Mouse (Mus musculus): Measurements from ENCODE around the gene Rho. TPM values are rescaled to one million over a fixed set of nuclear protein-coding genes. Genes with fewer than 3 reads are reported as not detected.

Gene Rho
- polyA plus RNA-seq, 1 experiment from 2014 or later = 0.16 TPM

DNA sequence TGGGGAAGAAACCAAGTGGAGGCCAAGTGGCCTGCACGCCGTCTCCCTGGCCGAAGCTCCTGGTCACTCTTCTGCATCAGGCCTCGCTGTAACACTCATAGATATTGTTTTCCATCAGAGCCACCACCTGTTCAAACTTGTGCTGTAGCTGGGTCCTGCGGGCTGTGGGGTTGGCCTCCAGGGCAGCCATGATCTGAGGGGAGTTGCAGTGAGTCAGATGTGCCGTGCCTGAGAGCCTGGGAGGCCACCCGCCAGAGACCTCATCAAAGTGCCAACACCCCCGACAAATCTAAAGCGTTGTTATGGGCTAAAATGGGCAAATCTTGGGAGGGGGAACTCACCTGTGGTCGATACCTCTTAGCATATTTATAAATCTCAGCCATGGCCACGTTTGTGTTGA lies 24.1 kb downstream of the Rho start:
- no peak overlapping the region for H3K4me2 ChIP-seq (replicated peaks; ENCODE audit: low read depth)
- H3K4me3 ChIP-seq (ENCODE audit: low read depth, low read length) = no peak overlapping the region
- H3K27me3 ChIP-seq (replicated peaks; ENCODE audit: control insufficient read depth, insufficient read depth, low read length) = no peaks in the 10 kb centered on the region
- no peak overlapping the region for H3K9ac ChIP-seq (ENCODE audit: low read depth, low read length)
- TF ChIP-seq CTCF (IDR thresholded peaks at IDR 0.05; ENCODE audit: low read depth) = no peak
- no peak overlapping the region for H3K27ac ChIP-seq (ENCODE audit: low read depth, low read length)
- no peaks in the 10 kb centered on the region for H3K9me3 ChIP-seq (ENCODE audit: control insufficient read depth)
- WGBS = 85% methylated on average over 11 of the region's 11 CpGs
- H3K36me3 ChIP-seq (ENCODE audit: control insufficient read depth, insufficient read depth) = peaks cover 11% of the 10 kb centered on the region; the same call in 1 of the 2 replicates
- H3K4me1 ChIP-seq (replicated peaks; ENCODE audit: control insufficient read depth, insufficient read depth, low read length) = peaks cover 3% of the 10 kb centered on the region
- no peak for ATAC-seq

DNA sequence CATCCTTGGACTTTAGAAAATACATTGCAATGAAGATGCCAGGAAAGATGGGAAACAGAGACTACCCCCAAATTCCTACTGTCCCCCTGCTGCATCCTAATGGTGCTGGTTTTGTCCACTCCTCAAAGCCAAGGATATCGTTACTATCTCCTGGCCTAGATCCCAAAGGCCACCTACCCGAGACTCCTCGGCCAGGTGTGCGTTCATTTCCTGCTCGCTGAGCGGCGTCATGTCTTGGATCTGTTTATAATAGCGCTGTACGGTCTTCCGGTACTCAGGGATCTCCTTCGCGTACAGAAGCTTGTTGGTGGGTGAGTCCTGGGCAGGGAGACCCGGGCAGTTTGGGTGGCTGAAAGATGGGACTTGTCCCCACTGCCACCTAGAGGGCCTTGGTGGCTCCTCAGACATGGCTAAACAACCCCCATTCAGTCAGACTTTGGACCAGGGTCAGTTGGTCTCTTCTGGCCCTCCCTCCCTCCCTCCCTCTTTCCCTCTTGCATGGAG lies 24.9 kb downstream of the Rho start:
- Histone ChIP-seq H3K27ac (ENCODE audit: low read depth, low read length) (0 out of 2 replicates have a peak overlapping the region, but pooled peaks have one; percentile 35), H3K4me1 (replicated peaks; ENCODE audit: control insufficient read depth, insufficient read depth, low read length) (peaks cover 3% of the 10 kb centered on the region), H3K9ac (ENCODE audit: low read depth, low read length) (no peak overlapping the region), H3K4me2 (replicated peaks; ENCODE audit: low read depth) (no peak overlapping the region), H3K27me3 (replicated peaks; ENCODE audit: control insufficient read depth, insufficient read depth, low read length) (no peaks in the 10 kb centered on the region), H3K36me3 (ENCODE audit: control insufficient read depth, insufficient read depth) (peaks cover 12% of the 10 kb centered on the region; the same call in 1 of the 2 replicates), H3K9me3 (ENCODE audit: control insufficient read depth) (no peaks in the 10 kb centered on the region), H3K4me3 (ENCODE audit: low read depth, low read length) (no peak overlapping the region)
- 48% methylated on average over 13 of the region's 13 CpGs for WGBS
- ATAC-seq = no peak; the same call in 1 of the 2 replicates
- TF ChIP-seq CTCF (IDR thresholded peaks at IDR 0.05; ENCODE audit: low read depth) = peak; percentile 51

DNA sequence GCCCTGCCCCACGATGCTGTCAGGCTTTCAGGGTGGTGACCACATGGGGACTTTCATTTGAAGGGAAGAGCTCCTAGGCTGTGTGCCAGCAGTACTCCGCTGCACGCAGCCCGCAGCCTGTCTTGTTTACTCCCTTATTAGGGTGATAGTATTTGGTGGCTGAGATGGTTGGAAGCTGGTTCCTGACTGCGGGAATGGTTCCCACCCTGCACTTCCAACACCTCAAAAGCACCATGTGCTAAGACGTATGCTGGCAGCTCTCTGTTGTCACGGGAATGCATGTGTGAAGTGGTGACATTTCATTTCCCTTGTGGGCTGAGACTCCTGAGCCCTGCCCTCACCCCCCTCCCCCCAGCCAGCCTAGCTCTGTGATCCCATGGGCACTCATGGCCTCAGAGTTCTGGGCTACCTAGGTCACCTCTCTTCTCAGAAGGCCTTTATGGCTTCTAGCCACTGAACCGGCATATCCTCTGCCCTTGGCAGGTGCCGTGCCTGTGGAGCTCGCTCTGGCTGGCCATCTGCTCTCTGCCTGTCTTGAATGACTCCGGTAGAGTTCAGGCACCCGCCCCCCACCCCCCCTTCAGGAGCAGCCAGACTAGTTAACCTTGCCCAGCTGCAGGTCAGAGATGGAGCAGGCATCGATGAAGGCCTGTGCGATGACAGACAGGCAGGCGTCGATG lies 25.5 kb downstream of the Rho start:
- ATAC-seq = peak; percentile 55
- no peak for TF ChIP-seq CTCF (IDR thresholded peaks at IDR 0.05; ENCODE audit: low read depth)
- Histone ChIP-seq H3K27me3 (replicated peaks; ENCODE audit: control insufficient read depth, insufficient read depth, low read length) (no peaks in the 10 kb centered on the region), H3K9me3 (ENCODE audit: control insufficient read depth) (no peaks in the 10 kb centered on the region), H3K4me3 (ENCODE audit: low read depth, low read length) (no peak overlapping the region), H3K9ac (ENCODE audit: low read depth, low read length) (no peak overlapping the region), H3K4me1 (replicated peaks; ENCODE audit: control insufficient read depth, insufficient read depth, low read length) (peaks cover 3% of the 10 kb centered on the region), H3K36me3 (ENCODE audit: control insufficient read depth, insufficient read depth) (peaks cover 12% of the 10 kb centered on the region; the same call in 1 of the 2 replicates), H3K27ac (ENCODE audit: low read depth, low read length) (peak overlapping the region; percentile 35), H3K4me2 (replicated peaks; ENCODE audit: low read depth) (no peak overlapping the region)
- 50% methylated on average over 16 of the region's 16 CpGs for WGBS

DNA sequence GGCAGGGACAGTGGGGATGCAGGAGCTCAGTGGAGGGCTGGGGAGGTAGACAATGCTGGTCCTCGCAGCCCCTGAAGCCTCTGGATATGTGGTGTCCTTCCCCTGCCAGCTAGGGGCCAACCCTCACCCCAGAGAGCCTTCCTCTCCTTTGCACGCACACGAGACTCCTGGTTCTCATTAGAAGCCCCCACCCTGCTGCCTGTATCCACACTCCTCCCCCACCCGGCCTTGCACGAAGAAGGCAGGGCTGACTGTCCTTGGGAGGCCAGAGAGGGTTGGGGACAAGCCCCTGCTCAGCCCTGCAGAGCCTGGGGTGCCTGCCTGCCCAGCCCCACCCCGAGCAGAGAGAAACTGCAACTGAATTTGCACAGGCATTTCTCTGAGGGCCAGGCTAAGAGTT lies 26.1 kb downstream of the Rho start:
- peaks cover 3% of the 10 kb centered on the region for H3K4me1 ChIP-seq (replicated peaks; ENCODE audit: control insufficient read depth, insufficient read depth, low read length)
- 54% methylated on average over 6 of the region's 6 CpGs for WGBS
- ATAC-seq = no peak
- no peaks in the 10 kb centered on the region for H3K9me3 ChIP-seq (ENCODE audit: control insufficient read depth)
- H3K27me3 ChIP-seq (replicated peaks; ENCODE audit: control insufficient read depth, insufficient read depth, low read length) = no peaks in the 10 kb centered on the region
- no peak overlapping the region for H3K4me3 ChIP-seq (ENCODE audit: low read depth, low read length)
- H3K4me2 ChIP-seq (replicated peaks; ENCODE audit: low read depth) = no peak overlapping the region
- H3K27ac ChIP-seq (ENCODE audit: low read depth, low read length) = 0 out of 2 replicates have a peak overlapping the region, but pooled peaks have one; percentile 35
- H3K9ac ChIP-seq (ENCODE audit: low read depth, low read length) = no peak overlapping the region
- peaks cover 12% of the 10 kb centered on the region; the same call in 1 of the 2 replicates for H3K36me3 ChIP-seq (ENCODE audit: control insufficient read depth, insufficient read depth)
- no peak for TF ChIP-seq CTCF (IDR thresholded peaks at IDR 0.05; ENCODE audit: low read depth)

DNA sequence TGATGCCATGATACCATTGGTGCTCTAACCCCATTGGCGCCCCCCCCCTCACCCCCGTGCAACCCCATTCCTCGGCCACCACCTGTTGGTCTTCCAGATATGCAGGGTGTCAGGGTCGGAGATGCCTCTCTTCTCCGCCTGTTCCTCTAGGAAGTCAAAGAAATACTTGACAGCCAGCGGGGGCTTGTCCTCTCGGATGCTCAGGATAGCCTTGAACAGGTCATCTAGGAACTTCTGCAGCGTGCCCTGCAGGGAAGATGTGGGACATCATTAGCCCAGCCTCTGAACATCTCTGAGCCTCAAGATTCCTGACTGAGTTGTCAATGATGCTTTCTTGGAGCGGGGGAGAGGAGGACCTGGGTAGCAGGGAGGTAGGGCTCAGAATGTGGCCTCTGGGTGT lies 26.9 kb downstream of the Rho start:
- Histone ChIP-seq H3K9me3 (ENCODE audit: control insufficient read depth) (no peaks in the 10 kb centered on the region), H3K4me3 (ENCODE audit: low read depth, low read length) (no peak overlapping the region), H3K9ac (ENCODE audit: low read depth, low read length) (no peak overlapping the region), H3K36me3 (ENCODE audit: control insufficient read depth, insufficient read depth) (peaks cover 16% of the 10 kb centered on the region; the same call in 1 of the 2 replicates), H3K27me3 (replicated peaks; ENCODE audit: control insufficient read depth, insufficient read depth, low read length) (no peaks in the 10 kb centered on the region), H3K27ac (ENCODE audit: low read depth, low read length) (no peak overlapping the region), H3K4me1 (replicated peaks; ENCODE audit: control insufficient read depth, insufficient read depth, low read length) (peaks cover 3% of the 10 kb centered on the region), H3K4me2 (replicated peaks; ENCODE audit: low read depth) (no peak overlapping the region)
- ATAC-seq = no peak
- WGBS = 92% methylated on average over 9 of the region's 9 CpGs
- no peak for TF ChIP-seq CTCF (IDR thresholded peaks at IDR 0.05; ENCODE audit: low read depth)

DNA sequence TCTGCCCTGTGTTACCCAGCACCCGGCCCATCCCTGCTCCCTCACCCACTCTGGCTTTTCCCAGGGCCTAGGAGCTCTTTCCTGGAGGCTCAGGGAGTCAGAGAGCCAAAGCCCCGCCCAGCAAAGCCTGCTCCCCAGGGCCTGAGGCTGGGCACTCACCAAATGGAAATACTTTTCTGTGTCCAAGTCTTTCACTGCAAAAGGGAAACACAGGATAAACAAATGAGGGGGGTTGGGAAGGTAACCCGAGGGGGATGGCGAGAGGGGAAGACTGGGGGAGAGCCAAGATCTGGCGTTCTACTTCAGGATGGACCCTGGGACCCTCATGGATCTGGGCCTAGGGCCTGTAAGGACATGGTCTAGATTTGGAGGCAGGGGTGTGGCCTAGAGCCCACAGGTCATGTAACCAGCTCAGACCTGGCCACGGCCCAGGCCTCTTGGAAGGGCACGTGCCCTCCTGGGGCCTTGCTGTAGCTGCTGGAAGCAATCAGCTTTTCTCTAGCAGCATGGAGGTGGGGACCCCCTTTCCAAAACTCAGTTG lies 27.7 kb downstream of the Rho start:
- no peaks in the 10 kb centered on the region for H3K9me3 ChIP-seq (ENCODE audit: control insufficient read depth)
- H3K27me3 ChIP-seq (replicated peaks; ENCODE audit: control insufficient read depth, insufficient read depth, low read length) = no peaks in the 10 kb centered on the region
- H3K27ac ChIP-seq (ENCODE audit: low read depth, low read length) = no peak overlapping the region
- no peak for TF ChIP-seq CTCF (IDR thresholded peaks at IDR 0.05; ENCODE audit: low read depth)
- H3K4me3 ChIP-seq (ENCODE audit: low read depth, low read length) = no peak overlapping the region
- ATAC-seq = no peak
- H3K9ac ChIP-seq (ENCODE audit: low read depth, low read length) = no peak overlapping the region
- H3K36me3 ChIP-seq (ENCODE audit: control insufficient read depth, insufficient read depth) = peaks cover 18% of the 10 kb centered on the region; the same call in 1 of the 2 replicates
- H3K4me2 ChIP-seq (replicated peaks; ENCODE audit: low read depth) = no peak overlapping the region
- WGBS = 54% methylated on average over 7 of the region's 7 CpGs
- peaks cover 3% of the 10 kb centered on the region for H3K4me1 ChIP-seq (replicated peaks; ENCODE audit: control insufficient read depth, insufficient read depth, low read length)

Data from intestine, postnatal 0 days (tissue).